Mouse (Mus musculus) CH12.LX (cell line): ENCODE data around the gene Eif4ebp2. TPM values are rescaled to one million over a fixed set of nuclear protein-coding genes. Genes with fewer than 3 reads are reported as not detected.

Experiments
- DNase-seq: peaks from one replicate; pipeline ENCODE4 v3.0.0-alpha.2; 2013; ENCODE audit errors: extremely low read depth
- H3K27ac ChIP-seq: 2 replicates; pipeline ENCODE4 v1.5.1; 2012; ENCODE audit warnings: low read depth, mild to moderate bottlenecking, control low read depth, moderate library complexity; ENCODE audit not compliant: insufficient read depth
- H3K27me3 ChIP-seq: replicated peaks from 2 replicates; pipeline ENCODE3; 2012; ENCODE audit warnings: inconsistent platforms
- H3K36me3 ChIP-seq, 2 experiments: replicated peaks in 1 of 2; 2 replicates each; pipeline versions ENCODE3 to v1.6.1; 2012; ENCODE audit warnings: inconsistent platforms in 1 of 2, low read length in 1 of 2, mild to moderate bottlenecking in 1 of 2, mixed read lengths in 1 of 2, moderate library complexity in 1 of 2; ENCODE audit not compliant: control insufficient read depth in 1 of 2, insufficient read depth in 1 of 2
- H3K4me1 ChIP-seq, 2 experiments: 2 replicates each; pipeline ENCODE4 v1.6.1; 2012; ENCODE audit warnings: inconsistent platforms in 1 of 2, moderate library complexity in 1 of 2; ENCODE audit not compliant: insufficient read depth in 2 of 2, control insufficient read depth in 1 of 2
- H3K4me2 ChIP-seq: 2 replicates; pipeline ENCODE4 v1.6.1; 2012; ENCODE audit warnings: low read depth, mild to moderate bottlenecking, control low read depth; ENCODE audit not compliant: poor library complexity, insufficient read depth, severe bottlenecking
- H3K4me3 ChIP-seq, 3 experiments: fragments of 150-350 bp in 1 of 3; sonication (generic) in 1 of 3; replicated peaks in 1 of 3; 2 replicates each; pipeline versions ENCODE3 to v1.5.1; 2011 to 2012; ENCODE audit warnings: low read depth in 2 of 3, low read length in 2 of 3, mild to moderate bottlenecking in 2 of 3, moderate library complexity in 2 of 3, control low read depth in 1 of 3, improper control_type of control experiment in 1 of 3, inconsistent platforms in 1 of 3, mixed read lengths in 1 of 3; ENCODE audit not compliant: poor library complexity in 1 of 3
- H3K79me2 ChIP-seq: replicated peaks from 2 replicates; pipeline ENCODE4 v1.6.1; 2012; ENCODE audit warnings: mild to moderate bottlenecking, moderate library complexity; ENCODE audit not compliant: control insufficient read depth, poor library complexity, insufficient read depth, severe bottlenecking; ENCODE audit errors: extremely low read depth
- H3K9ac ChIP-seq: 2 replicates; pipeline ENCODE4 v1.6.1; 2012; ENCODE audit warnings: low read depth, mild to moderate bottlenecking, control low read depth, moderate library complexity; ENCODE audit not compliant: insufficient read depth
- H3K9me3 ChIP-seq: replicated peaks from 2 replicates; pipeline ENCODE3; 2012; ENCODE audit warnings: low read length, inconsistent platforms, mixed read lengths
- CHD1 ChIP-seq: IDR thresholded peaks from 2 replicates; pipeline ENCODE4 v1.6.1; 2012; ENCODE audit warnings: low read depth, low read length, improper control_type of control experiment, inconsistent platforms
- CHD2 ChIP-seq: IDR thresholded peaks from 2 replicates; pipeline ENCODE4 v1.6.1; 2011; ENCODE audit warnings: low read length, improper control_type of control experiment
- CTCF ChIP-seq, 2 experiments: IDR thresholded peaks in 1 of 2; conservative IDR thresholded peaks in 1 of 2; 2 replicates each; pipeline ENCODE4 v1.5.1; 2011 to 2012; ENCODE audit warnings: low read depth in 2 of 2, low read length in 2 of 2, improper control_type of control experiment in 1 of 2, inconsistent platforms in 1 of 2, mild to moderate bottlenecking in 1 of 2, moderate library complexity in 1 of 2
- E2F4 ChIP-seq: IDR thresholded peaks from 2 replicates; pipeline ENCODE4 v1.6.1; 2011; ENCODE audit warnings: low read depth, low read length, improper control_type of control experiment; ENCODE audit not compliant: insufficient replicate concordance
- ELF1 ChIP-seq: IDR thresholded peaks from 2 replicates; pipeline ENCODE4 v1.6.1; 2014; ENCODE audit warnings: low read depth, mild to moderate bottlenecking, inconsistent platforms, low read length, improper control_type of control experiment
- EP300 ChIP-seq: IDR thresholded peaks from 2 replicates; pipeline ENCODE4 v1.6.1; 2011; ENCODE audit warnings: low read length, improper control_type of control experiment
- ETS1 ChIP-seq: conservative IDR thresholded peaks from 2 replicates; pipeline ENCODE4 v1.6.1; 2012; ENCODE audit warnings: low read depth, mild to moderate bottlenecking, inconsistent platforms, low read length, improper control_type of control experiment, moderate library complexity
- IRF4 ChIP-seq: IDR thresholded peaks from 2 replicates; pipeline ENCODE4 v1.6.1; 2014; ENCODE audit warnings: low read depth, mild to moderate bottlenecking, inconsistent platforms, low read length, improper control_type of control experiment
- JUND ChIP-seq: conservative IDR thresholded peaks from 2 replicates; pipeline ENCODE4 v1.6.1; 2011; ENCODE audit warnings: low read depth, low read length, improper control_type of control experiment
- KAT2A ChIP-seq: IDR thresholded peaks from 2 replicates; pipeline ENCODE4 v1.6.1; 2012; ENCODE audit warnings: low read length, improper control_type of control experiment, inconsistent platforms; ENCODE audit not compliant: insufficient replicate concordance
- MAX ChIP-seq: IDR thresholded peaks from 2 replicates; pipeline ENCODE4 v1.6.1; 2011; ENCODE audit warnings: low read length, improper control_type of control experiment
- NELFE ChIP-seq: IDR thresholded peaks from 2 replicates; pipeline ENCODE4 v1.6.1; 2011; ENCODE audit warnings: low read depth, low read length, improper control_type of control experiment
- POLR2A ChIP-seq: IDR thresholded peaks from 2 replicates; pipeline ENCODE4 v1.6.1; 2011; ENCODE audit warnings: low read depth, mild to moderate bottlenecking, improper control_type of control experiment, low read length
- RAD21 ChIP-seq: IDR thresholded peaks from 2 replicates; pipeline ENCODE4 v1.6.1; 2011; ENCODE audit warnings: low read depth, mild to moderate bottlenecking, low read length, improper control_type of control experiment, moderate library complexity
- SMC3 ChIP-seq: IDR thresholded peaks from 2 replicates; pipeline ENCODE4 v1.6.1; 2011; ENCODE audit warnings: low read depth, low read length, improper control_type of control experiment
- USF1 ChIP-seq: IDR thresholded peaks from 2 replicates; pipeline ENCODE4 v1.6.1; 2014; ENCODE audit warnings: low read depth, mild to moderate bottlenecking, inconsistent platforms, low read length, improper control_type of control experiment
- ZC3H11A ChIP-seq: IDR thresholded peaks from 2 replicates; pipeline ENCODE4 v1.6.1; 2012; ENCODE audit warnings: low read depth, mild to moderate bottlenecking, inconsistent platforms, low read length, improper control_type of control experiment
- ZMIZ1 ChIP-seq: IDR thresholded peaks from 2 replicates; pipeline ENCODE4 v1.6.1; 2012; ENCODE audit warnings: low read depth, mild to moderate bottlenecking, inconsistent platforms, low read length, improper control_type of control experiment
- ZNF384 ChIP-seq: IDR thresholded peaks from 2 replicates; pipeline ENCODE4 v1.6.1; 2012; ENCODE audit warnings: low read depth, low read length, improper control_type of control experiment, inconsistent platforms
- dilution Hi-C: fragments of 300-500 bp; cut with MboI; formaldehyde crosslinking; loops from 2 replicates; pipeline ENCODE4 v1.14.3; 2020; ENCODE audit warnings: low sequenced_read_pairs; ENCODE audit not compliant: extremely low pct_unique_long_range_greater_than_20kb, extremely low pct_ligation_motif_present
- in situ Hi-C: fragments of 300-500 bp; cut with MboI; formaldehyde crosslinking; loops from 3 replicates; pipeline ENCODE4 v1.14.3; 2019; ENCODE audit warnings: low sequenced_read_pairs, low pct_ligation_motif_present, low pct_unique_long_range_greater_than_20kb, mixed read lengths
- polyA plus RNA-seq: library from polyadenylated mRNA; unstranded; fragments of >175 nt; gene quantifications from 2 replicates; pipeline ENCODE4 v1.2.1, GENCODE M21; 2012; ENCODE audit warnings: low read depth; ENCODE audit not compliant: insufficient read length
- total RNA-seq, 2 experiments: library from RNA; depleted of rRNA; stranded (reverse); fragments of 300-350 nt in 1 of 2; fragments of >200 nt in 1 of 2; gene quantifications; 2 replicates each; pipeline ENCODE4 v1.2.3; 2012 to 2014

Eif4ebp2 gene
- total and polyA plus RNA-seq, 3 experiments = 7.5 to 73.2 (median 16.4) TPM

- peaks cover 3 to 5% of the 10 kb centered on the region in 2 experiments; a peak in 1 of 4 replicates for H3K4me1 ChIP-seq
- no peak overlapping the region for H3K4me2 ChIP-seq
- peak in 1 of 2 experiments; percentile 23; a peak in 1 of 4 replicates for TF ChIP-seq CTCF (conservative IDR thresholded peaks at IDR 0.05 in 1 of 2, IDR thresholded peaks at IDR 0.05 in 1 of 2; ENCODE audit: low read depth in 2 of 2, low read length in 2 of 2)
- no peak for TF ChIP-seq ZMIZ1
- TF ChIP-seq, all 38 proteins: peak for 1
- H3K79me2 ChIP-seq = no peaks in the 10 kb centered on the region
- dilution Hi-C loops (no loop called here), in situ Hi-C loops (no loop called here)
- peaks cover 5% of the 10 kb centered on the region for H3K27me3 ChIP-seq
- no peak overlapping the region for H3K27ac ChIP-seq
- no peak overlapping the region for H3K4me3 ChIP-seq
- H3K9me3 ChIP-seq = peaks cover 7% of the 10 kb centered on the region
- DNase-seq = no peak
- H3K9ac ChIP-seq = no peak overlapping the region
- H3K36me3 ChIP-seq = no peaks in the 10 kb centered on the region
Measured at GRCm38 (mm10) chr10:61468900-61469299, 16.4 kb upstream of the Eif4ebp2 start.

- in situ Hi-C loops = no loop called here
- peak; percentile 52 for DNase-seq
- Histone ChIP-seq H3K4me3 (no peak overlapping the region), H3K4me2 (no peak overlapping the region), H3K27me3 (peaks cover 5% of the 10 kb centered on the region), H3K27ac (no peak overlapping the region), H3K36me3 (no peaks in the 10 kb centered on the region), H3K4me1 (peaks cover 3 to 5% of the 10 kb centered on the region in 2 experiments; a peak in 1 of 4 replicates), H3K9ac (no peak overlapping the region), H3K79me2 (no peaks in the 10 kb centered on the region), H3K9me3 (peaks cover 5% of the 10 kb centered on the region)
- TF ChIP-seq SMC3 = peak; percentile 58
- no peak for TF ChIP-seq USF1
- peak; percentile 82 to 86 for TF ChIP-seq CTCF (conservative IDR thresholded peaks at IDR 0.05 in 1 of 2, IDR thresholded peaks at IDR 0.05 in 1 of 2; ENCODE audit: low read depth in 2 of 2, low read length in 2 of 2)
- TF ChIP-seq RAD21 = peak; percentile 73
- TF ChIP-seq ZNF384 = no peak
- dilution Hi-C loops = no loop called here
Measured at GRCm38 (mm10) chr10:61466873-61467272, 14.4 kb upstream of the Eif4ebp2 start.

GRCm38 (mm10) chr10:61466242-61466641 is 13.8 kb upstream of the Eif4ebp2 start:
- no peak overlapping the region for H3K4me2 ChIP-seq
- no peak for DNase-seq
- H3K9ac ChIP-seq = no peak overlapping the region

More at GRCm38 (mm10) chr10:61466242-61466641, 13.8 kb upstream of the Eif4ebp2 start:
- Histone ChIP-seq H3K79me2 (no peaks in the 10 kb centered on the region), H3K4me1 (peaks cover 3 to 5% of the 10 kb centered on the region in 2 experiments; a peak in 1 of 4 replicates), H3K36me3 (no peaks in the 10 kb centered on the region), H3K4me3 (no peak overlapping the region), H3K27me3 (peaks cover 5% of the 10 kb centered on the region), H3K9me3 (peaks cover 5% of the 10 kb centered on the region), H3K27ac (no peak overlapping the region)
- no peak for TF ChIP-seq EP300
- no peak for TF ChIP-seq POLR2A
- TF ChIP-seq SMC3 = peak; percentile 14; the same call in 1 of the 2 replicates
- no peak for TF ChIP-seq CHD2
- TF ChIP-seq USF1 = no peak
- TF ChIP-seq JUND = no peak
- TF ChIP-seq ZC3H11A = no peak
- no peak for TF ChIP-seq E2F4
- no peak for TF ChIP-seq KAT2A
- no peak for TF ChIP-seq ETS1
- TF ChIP-seq MAX = no peak
- TF ChIP-seq CTCF (conservative IDR thresholded peaks at IDR 0.05 in 1 of 2, IDR thresholded peaks at IDR 0.05 in 1 of 2; ENCODE audit: low read depth in 2 of 2, low read length in 2 of 2) = peak; percentile 48 to 49
- TF ChIP-seq ELF1 = no peak
- TF ChIP-seq CHD1 = no peak
- TF ChIP-seq IRF4 = no peak
- TF ChIP-seq NELFE = no peak
- dilution Hi-C loops = no loop called here
- in situ Hi-C loops = no loop called here
